Mouse (Mus musculus): ENCODE measurements around the gene Pex13.

Gene Pex13

DNA sequence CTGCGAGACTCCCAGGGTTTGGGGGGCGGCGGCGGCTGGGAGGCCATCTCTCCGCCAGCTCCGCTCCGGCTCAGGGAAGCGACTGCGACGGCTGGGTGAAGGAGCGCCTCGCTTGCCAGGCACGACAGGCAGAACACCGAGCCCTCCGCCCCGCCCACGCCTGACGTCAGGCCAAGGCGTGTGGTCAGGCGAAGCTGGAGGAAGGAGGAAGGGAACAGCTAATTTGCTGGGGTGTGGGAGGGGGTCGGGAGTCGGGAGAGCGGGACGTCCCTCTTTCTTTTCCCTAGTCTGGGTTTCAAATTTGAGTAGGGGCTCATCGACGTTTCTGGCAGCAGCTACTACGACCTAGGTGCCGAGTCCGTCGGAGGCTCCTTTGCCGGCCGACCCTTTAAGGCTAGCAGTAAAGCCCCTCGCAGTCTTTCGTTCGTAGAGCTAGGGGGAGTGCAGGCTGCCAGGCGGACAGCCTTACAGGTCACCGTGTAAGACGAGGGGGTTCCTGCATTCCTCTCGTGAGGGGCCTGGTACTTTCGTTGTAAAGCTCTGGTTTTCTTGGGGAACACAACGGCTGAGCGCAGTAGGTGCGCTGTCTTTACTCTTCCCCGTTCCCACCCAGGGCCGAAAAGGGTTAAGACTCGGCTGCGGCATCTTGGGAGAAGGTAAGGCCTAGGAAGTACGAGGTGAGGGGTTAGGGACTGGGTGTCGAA, at the start of gene Pex13:
Pex13 (minus strand) TSS at position 162 of the 704 bp plus-strand sequence.
- DNase-seq, result peak; percentile 91

DNA sequence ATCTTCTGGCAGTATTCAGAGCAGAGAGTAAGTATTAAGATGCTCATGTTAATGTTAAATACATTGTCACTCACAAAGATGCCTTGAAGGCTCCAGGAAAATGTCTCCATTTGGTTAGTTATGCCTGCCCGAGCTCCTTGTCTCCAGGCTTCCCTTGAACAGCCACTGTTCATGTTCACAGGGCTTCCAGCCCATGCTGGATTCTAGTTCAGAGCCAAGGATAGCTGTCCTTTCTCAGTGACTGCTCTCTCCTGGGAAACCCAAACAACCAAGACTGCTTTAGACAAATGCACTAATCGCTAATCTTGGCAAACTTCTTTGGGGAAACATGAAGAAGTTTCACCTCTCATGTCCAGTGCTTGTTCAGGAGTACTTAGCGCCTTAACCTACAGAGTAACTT, 46.5 kb upstream of the Pex13 start:
- DNase-seq, result no peak

DNA sequence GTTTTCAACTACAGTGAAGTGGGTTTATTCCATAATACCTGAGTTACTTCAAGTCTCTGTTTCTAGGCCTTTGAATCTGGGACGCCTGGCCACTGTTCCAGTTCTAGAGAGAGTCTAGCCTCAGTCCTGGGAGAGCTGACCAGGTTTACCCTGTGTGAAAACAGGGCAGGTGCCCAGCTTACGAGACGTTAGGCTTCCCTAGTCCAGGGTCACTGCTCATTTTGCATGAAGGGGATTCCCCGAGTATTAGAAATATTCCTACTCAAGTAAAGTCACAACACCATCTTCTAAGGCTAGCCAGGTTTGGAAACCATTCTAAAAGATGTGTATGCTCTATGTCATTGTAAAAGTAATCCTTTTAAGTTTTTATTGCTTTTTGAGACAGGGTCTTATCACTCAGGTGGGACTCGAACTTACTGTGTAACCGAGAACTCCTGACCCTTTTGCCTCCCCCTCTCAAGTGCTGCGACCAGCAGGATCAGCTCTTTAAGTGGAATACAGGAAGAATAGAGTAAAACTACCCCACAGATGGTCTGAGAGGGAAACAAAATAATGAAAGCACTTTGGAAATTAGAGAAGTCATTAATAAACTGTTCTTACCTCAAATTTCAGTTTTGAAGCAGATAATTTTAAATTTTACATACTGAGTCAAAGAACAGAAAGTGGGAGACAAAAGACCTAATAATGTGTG, 39.0 kb upstream of the Pex13 start:
- no peak for DNase-seq

DNA sequence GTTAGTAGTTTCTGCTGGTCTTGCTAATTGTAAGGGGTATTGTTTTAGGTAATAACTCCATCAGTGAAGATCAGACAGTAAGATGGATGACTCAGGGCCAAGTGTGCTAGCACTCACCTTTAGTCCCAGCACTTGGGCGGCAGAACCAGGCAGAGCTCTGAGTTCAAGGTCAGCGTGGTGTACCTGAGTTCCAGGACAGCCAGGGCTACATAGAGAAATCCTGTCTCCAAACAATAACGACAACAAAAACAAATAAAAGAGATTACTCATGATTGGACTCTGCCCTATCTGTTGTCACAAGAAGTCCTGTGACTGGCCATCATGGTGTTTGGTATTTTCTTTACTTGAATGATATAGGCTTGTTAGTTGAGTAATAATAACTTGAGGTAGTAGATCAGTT, 36.1 kb upstream of the Pex13 start:
- no peak for DNase-seq

DNA sequence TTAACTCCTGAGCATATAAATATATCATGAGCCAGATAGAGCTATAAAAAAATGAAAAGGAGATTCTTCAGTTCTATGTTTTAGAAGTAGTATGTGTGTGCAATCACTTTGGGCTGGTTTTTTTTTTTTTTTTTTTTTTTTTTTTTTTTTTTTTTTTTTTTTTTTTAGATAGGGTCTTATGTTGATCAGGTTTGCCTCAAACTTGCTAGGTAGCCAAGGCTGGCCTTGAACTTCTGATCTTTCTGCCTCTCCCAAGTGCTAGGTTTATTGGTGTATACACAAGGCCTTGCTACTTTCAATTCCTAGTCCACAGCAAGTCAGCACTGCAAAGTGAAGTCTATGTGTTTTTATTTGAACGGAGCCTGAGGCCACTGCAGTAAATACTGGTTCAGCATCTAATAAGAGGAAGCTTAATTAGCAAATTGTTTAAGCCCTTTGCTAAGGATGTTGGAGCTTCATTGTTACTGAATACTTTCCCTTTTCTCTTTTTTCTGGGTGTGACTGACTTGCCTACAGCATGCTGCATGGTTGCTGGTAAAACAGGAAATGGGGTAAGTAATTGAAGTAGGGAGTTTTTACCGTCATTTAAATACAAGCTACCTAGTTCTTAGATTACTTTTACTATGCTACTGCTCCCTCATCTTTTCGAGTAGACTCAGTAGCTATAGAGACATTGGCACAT, 33.8 kb upstream of the Pex13 start:
- DNase-seq, result no peak

DNA sequence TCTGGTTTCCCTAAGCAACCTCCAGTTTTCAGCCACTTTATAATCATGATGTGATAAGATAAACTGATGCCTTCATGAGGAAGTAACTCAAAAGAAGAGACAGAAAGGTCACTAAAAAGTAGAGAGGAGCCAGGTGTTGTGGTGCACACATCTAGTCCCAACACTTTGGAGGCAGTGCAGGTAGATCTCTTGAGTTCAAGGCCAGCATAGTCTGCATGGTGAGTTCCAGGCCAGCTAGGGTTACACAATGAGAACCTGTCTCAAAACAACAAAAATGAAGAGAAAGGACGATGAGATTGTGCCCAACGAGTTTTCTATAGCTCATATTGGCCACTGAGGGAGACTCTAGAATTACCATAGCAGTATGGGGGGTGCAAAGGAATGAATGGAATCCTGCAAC, 32.8 kb upstream of the Pex13 start:
- no peak for DNase-seq

DNA sequence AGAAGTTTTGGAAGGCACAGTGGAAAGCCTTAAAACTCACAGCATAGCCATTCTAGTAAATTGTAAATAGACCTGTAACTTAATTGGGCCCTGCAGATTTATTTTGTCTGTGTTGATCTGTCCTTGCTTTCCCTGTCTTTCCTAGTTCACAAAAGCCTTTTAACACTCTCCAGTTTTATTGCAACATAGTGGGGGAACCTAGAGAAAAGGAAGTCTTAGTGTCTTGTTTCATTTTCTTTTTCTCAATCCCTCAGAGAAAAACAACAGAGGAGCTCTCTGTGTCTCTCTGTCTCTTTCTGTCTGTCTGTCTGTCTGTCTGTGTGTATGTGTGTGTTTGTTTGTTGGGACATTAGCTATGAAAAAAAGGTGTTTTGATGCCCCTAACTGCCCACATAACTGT, 30.1 kb upstream of the Pex13 start:
- no peak for DNase-seq

DNA sequence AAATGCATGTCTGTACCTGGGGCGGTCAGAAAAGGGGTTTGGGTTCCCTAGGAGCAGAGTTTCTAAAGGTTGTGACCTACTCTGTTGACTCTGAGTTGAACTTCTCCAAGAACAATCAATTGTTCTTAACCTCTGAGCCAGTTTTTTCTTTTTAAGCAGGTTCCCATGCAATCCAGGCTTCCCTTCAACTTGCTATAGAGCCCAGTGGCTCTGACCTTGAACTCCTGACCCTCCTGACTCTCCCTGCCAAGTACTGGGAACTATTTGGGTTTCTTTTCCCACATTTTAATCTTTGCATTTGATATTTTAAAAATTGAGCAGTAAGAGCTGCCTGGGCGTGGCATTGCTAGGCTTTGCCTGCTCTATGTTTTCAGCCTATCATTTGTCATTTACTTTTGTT, 27.5 kb upstream of the Pex13 start:
- DNase-seq, result no peak

DNA sequence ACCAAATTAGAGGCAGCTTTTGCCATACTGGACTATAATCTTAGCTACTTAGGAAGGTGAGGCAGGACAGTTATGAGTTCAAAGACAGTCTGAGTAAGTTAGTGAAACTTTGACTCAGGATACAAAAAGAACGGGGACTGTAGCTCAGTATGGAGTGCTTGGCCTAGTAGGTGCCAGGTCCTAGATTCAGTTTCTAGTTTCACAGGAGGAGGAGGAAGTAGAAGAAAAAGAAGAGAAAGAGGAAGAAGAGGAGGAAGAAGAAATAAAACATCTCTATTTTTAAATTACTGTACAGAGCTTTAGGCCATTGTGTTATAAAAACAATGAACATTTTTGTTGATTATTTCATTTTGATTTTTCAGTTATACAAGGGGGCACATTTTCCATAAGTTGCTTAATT, 22.3 kb upstream of the Pex13 start:
- DNase-seq, result no peak

DNA sequence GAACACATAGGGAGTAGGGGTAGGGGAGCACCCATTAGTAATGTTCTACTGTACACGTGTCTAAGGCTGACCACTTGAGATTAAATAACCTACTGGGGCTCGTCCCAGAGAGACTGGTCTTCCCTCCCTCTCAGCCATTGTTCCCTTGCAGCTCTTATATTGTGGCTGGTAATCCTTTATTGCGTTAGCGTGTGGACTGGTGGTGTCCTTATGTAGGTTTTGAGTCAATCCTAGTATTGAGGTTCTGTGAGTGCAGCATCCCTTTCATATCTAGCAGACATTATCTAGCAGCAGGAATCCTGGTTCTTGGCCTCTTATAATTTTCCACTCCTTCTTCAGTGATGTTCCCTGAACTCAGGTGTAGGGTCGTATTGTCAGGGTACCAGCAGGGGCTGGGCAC, 20.9 kb upstream of the Pex13 start:
- DNase-seq, result no peak

DNA sequence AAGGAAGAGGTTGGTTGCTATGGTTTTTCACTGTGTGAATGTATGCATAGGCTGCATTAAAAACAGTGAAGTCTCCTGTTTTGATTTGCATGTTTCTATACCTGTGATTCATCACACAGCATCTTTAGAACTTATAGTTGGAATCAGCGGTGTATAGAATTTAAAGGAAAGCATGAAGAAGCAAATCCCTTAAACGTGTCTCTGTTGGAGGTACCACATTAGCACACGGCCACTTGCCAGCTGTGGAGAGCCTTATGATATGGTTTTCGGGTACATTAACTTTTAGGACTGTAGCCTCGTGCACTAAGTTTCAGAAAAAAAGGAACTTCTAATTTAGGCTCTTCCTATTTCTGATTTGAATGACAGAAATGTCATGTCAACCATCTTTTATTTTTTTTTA, 16.8 kb upstream of the Pex13 start:
- DNase-seq, result no peak

DNA sequence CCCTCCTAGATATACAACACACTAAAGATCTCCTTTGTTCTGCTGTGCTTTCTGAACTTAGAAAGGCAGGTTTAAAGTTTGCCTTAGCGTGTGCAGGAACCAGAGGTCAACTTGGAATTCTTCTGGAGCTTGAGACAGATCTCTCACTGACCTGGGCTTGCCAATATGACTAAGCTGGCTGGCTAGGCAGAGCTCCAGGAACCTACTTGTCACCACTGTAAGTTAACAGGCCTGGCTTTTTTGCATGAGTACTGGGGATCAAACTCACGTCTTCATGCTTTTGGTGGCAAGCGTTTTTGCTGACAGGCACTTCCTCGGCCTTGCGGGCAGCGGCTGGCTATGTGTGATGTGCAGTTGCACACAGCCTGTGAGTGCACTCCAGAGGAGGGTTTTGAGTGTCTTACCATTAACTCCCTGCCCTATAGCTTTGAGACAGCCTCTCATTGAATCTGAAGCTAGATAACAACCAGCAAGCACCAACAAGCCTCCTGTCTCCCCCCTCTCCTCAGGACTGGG, 14.7 kb upstream of the Pex13 start:
- no peak for DNase-seq

DNA sequence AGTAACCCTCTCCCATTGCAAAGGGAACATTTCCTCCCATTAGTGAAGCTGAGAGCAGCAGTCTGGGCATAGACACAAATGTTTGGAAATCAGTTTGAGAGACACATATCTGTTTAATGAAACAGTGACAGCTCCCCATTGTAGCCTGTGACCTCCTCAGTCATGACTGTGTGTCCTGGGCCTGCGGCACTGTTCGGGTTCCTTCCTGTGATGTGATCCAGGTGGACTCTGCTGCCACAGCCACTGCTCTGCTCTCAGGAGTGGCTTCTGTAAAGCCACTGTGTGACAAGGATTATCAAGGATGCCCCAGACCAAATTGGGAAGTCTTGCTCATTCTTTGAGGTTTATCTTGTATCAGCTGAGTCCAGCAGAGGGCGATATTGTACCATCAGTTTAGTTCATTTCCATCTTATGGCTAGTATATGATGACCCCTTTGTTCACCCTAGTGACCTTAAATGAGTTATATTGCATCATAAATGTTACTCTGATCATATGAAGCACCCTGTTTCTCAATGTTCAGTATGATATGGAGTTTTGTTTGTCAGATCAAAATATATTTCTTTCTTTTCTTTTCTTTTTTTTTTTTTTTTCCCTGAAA, 13.4 kb upstream of the Pex13 start:
- peak; percentile 60 for DNase-seq

DNA sequence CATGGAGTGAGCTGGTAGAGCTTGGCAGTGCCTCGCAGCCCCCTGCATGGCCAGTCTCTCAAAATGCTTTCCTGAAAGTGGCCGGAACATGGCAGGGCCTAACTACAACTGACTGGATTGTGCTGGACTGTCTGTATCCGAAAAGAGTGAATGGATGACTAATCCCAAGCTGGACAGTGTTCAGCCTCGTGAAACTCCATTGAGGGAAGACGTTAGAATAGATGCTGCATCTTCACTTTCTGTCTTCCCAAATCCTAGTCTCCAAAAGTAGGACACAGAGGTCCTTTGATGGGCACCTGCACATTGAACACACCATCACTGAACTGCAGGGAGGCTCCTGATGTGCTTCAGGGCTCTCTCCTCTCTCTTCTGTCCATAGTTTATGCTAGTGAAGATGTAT, 10.3 kb upstream of the Pex13 start:
- DNase-seq, result no peak

DNA sequence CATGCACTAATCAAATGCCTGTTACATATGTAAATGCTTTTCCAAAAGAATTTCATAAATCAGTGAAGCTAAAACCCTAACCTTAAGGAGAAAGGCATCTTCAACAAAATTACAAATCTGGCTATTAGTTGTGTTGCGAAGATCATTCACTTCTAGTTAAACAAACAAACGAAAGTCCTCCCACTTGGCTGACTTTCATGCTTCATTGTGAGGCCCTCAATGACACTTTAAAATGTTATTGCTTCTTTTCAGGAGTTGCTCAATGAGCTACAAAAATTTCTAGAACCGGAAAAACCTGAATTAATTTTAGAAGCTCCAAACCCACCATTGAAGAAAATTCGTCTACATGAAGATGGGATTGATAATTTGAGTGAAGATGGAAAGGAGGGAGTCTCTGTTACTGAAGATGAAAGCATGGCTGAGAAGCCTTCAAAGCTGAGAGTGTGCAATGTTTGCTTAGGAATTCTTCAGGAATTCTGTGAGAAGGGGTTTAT, 6.5 kb upstream of the Pex13 start:
- DNase-seq, result no peak

DNA sequence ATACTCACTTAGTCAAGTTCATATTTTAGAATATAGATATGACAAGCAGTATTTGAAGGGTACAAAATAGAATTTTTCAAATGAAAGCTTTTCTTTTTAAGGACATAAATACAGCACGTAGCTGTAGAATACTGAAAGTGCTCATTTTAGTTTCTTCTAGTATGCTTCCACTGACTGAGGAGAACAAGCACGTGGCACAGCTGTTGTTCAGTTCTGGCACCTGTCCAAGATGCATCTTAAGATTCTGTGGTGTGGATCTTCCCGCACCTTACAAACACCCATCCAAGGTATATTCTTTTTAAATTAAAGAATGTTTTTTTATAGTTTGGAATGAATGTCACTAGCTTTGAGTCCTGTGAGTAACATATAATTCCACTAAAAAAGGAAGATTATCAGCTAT, 1.4 kb upstream of the Pex13 start:
- peak; percentile 24 for DNase-seq

DNA sequence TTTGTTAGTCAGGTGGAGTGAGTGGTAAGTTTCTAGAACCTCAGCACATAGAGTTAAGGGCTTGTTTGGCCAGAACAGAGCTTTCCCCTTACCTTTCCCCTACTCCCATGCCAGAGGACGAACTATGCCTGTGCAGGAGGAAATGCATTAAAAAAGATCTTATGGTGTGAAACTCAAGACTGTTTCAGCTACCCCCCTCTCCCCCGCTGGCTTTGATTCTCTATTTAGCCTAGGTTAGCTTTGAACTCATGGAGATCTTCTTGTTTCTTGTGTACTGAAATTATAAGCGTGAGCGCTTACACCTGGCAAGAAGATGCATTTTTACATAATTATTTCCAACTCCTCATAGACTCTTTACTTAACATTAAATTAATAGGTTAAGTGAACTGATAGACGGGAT, 767 bp upstream of the Pex13 start:
- no peak for DNase-seq

DNA sequence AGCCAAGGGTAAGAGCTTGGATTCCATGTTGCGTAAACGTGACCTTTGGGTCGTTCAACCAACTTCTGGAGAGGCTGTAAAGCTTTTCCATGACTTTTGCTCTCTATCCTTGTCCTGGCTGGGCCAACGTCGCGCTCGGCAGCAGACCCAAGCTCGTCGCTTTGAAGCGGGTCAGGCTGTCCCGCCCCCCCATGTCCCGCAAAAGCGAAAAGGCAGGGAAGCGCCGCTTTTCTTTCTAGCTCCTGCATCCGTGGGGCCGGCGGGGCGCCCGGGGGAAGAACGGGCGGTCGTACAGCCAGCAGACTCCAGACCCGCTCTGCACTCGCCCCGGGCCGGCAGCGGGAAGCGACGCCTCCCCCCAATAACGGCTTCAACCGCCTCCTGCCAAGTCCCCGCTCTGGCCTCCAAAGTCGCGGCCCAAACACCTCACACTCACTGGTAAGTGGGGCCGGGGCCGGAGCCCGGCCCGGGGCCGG, 410 bp downstream of the Pex13 start, which contains the start of gene Pus10:
Pus10 (plus strand) TSS at position 364 of the 476 bp plus-strand sequence.
- no peak for DNase-seq

DNA sequence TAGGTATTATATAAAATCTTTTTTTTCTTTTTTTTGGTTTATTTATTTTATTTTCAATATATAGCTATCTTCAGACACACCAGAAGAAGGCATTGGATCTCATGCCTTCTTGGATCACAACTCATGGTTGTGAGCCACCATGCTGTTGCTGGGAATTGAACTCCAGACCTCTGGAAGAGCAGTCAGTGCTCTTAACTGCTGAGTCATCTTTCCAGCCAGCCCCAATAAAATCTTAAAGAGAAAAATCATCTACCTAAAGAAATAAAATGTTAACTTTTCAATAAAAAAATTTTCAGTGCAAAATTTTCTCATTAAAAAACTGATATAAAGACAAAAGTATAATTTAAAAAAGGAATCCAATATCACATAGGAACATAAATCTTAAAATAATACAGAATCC, 1.5 kb downstream of the Pex13 start:
- DNase-seq, result no peak

DNA sequence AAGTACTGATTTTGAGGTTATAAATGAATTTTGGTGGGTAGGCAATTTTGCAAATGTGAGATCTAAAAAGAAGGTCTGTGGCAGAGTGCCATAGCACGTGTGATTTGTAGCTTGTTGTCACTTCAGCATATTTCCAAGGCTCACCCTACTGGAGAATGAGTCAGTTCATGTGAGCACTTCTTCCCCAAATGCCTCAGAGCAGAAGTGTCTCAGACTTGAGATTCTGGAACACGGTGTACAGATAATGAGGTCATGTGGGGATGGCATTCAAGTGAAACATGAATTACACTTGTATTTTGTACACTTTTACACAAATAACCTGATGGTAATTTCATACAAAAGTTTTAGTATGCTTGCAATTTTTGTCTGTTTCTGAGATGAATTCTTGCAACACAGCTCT, 8.0 kb downstream of the Pex13 start:
- no peak for DNase-seq

DNA sequence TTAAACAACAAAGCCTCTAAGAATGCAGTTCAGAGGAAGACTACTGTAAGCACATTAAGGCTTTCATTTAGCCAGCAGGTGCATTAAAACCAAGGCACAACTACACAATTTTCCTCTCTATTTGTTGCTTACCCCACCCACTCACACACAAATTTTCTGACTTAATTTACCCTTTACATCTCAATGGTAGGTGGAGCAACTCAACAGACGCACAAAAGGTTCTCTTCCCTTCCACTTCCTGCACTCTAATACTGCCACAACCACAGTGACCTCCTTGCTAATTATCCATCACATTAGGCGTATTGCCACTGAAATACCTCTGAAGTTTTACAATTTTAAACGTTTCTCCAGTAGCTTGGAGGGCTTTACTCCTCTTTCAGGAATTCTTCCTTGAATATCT, 12.1 kb downstream of the Pex13 start:
- no peak for DNase-seq

DNA sequence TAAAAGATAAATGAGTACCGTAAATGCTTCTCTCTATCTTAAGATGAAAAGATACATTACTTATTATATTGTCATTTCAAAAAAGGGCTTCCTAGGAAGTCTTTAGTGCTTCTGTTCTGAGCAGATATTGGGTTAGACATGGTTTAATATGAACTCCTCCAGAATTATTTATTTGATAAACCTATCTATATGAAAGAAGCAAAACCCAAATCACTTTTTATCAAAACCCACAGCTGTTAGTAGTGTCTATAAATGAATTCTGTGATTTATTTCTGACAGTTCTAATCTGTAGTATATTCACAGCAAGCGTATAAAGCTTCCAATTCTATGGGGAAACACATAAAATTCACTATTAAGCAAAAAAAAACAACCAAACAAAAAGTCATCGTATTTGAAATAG, 17.9 kb downstream of the Pex13 start:
- DNase-seq, result no peak

DNA sequence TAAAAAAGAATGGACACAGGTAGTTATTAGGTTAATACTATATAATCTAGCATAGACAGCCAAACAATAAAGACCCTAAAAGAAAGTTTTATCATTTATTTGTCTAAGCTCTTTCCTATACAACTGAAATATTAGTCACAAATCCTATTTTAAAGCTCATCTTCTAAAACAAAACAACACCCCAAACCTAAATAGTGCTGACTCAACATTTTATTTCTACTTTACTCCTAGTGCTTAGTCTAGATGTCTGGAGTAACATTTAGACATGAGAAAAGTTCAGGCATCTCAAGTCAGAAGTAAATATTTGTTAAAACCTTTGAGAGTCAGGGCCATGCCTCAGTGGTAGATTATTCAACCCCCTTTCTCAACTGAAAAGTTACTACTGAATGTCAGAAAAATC, 18.3 kb downstream of the Pex13 start:
- no peak for DNase-seq

All from right cerebral cortex, postnatal 14 days (tissue).